Mouse (Mus musculus) forebrain, embryonic 16.5 days (tissue): ENCODE measurements around the gene Zfp575. TPM values are rescaled to one million over a fixed set of nuclear protein-coding genes. Genes with fewer than 3 reads are reported as not detected.

ENCODE experiments used
- ATAC-seq: fragments of 200-750 bp; cut with Nextera tagmentation; 2 replicates; pipeline ENCODE4 v1.8.0; 2017; ENCODE audit warnings: mild to moderate bottlenecking, moderate library complexity
- H3K27ac ChIP-seq: fragments of 300-500 bp; sonication (generic); 2 replicates; pipeline ENCODE4 v1.5.1; 2014; ENCODE audit warnings: low read length, control low read depth
- H3K27me3 ChIP-seq: fragments of 300-500 bp; sonication (generic); replicated peaks from 2 replicates; pipeline ENCODE4 v1.6.1; 2014; ENCODE audit warnings: low read length; ENCODE audit not compliant: control insufficient read depth, insufficient read depth
- H3K36me3 ChIP-seq: fragments of 300-500 bp; sonication (generic); 2 replicates; pipeline ENCODE4 v1.6.1; 2014; ENCODE audit not compliant: control insufficient read depth, insufficient read depth
- H3K4me1 ChIP-seq: fragments of 300-500 bp; sonication (generic); replicated peaks from 2 replicates; pipeline ENCODE4 v1.6.1; 2014; ENCODE audit warnings: low read length; ENCODE audit not compliant: control insufficient read depth, insufficient read depth
- H3K4me2 ChIP-seq: fragments of 300-500 bp; sonication (generic); 2 replicates; pipeline ENCODE4 v1.6.1; 2014; ENCODE audit warnings: mild to moderate bottlenecking, low read length, control low read depth
- H3K4me3 ChIP-seq: fragments of 300-500 bp; sonication (generic); replicated peaks from 2 replicates; pipeline ENCODE4 v1.5.1; 2014; ENCODE audit warnings: mild to moderate bottlenecking, low read length, control low read depth
- H3K9ac ChIP-seq: fragments of 300-500 bp; sonication (generic); replicated peaks from 2 replicates; pipeline ENCODE4 v1.6.1; 2014; ENCODE audit warnings: low read depth, low read length, control low read depth
- H3K9me3 ChIP-seq: fragments of 300-500 bp; sonication (generic); 2 replicates; pipeline ENCODE4 v1.6.1; 2016; ENCODE audit warnings: low read length; ENCODE audit not compliant: control insufficient read depth
- WGBS: fragments of 180-500 bp; shearing (Covaris S2); extraction: QIAGEN DNeasy Blood & Tissue Kit; methylation state at CpG from one replicate; pipeline ENCODE4 v1.1.7; 2014; 5-methylcytosine and 5-hydroxymethylcytosine counted together
- polyA plus RNA-seq: library from polyadenylated mRNA; unstranded; fragments of >200 nt; fragmentation: Nextera tagmentation; extraction: Ambion mirVana; gene quantifications from 2 replicates; pipeline ENCODE4 v1.2.1, GENCODE M21; 2015

The Zfp575 gene
- polyA plus RNA-seq, 1 experiment from 2014 or later, result 11.7 TPM

DNA sequence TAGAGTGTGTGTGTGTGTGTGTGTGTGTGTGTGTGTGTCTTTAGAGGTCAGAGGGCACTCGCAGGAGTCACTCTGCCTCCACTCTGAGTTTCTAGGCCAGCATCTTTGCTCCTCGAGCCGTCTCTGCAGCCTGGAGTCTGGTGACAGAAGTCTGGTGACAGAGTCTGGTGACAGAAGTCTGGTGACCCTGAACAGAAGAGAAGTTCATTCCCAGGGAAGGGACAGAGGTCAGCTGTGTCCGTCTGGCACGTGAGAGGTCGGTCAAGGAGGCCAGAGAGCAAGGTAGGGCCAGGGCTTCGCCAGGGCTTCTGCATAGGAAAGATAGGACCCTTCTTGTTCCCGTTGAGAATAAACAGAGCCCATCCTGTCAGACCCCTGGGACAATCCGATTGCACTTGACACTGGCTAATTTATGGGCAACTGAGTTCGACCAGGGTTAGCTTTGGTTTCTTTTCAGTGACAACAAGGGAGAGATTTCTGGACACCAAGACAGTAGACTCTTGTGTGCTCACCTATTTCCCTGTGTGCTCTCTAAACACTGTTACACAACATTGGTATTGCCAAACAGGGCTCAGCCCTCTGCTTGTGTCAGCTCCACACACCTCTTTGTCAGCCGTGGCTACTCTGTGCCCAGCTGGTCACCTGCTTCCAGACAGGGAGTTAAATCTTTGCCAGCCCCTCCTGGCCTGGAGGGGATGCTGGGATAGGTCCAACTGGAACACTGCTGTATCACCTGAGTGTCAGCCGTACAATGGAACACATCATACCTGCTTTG lies 35.3 kb downstream of the Zfp575 start:
- Histone ChIP-seq H3K27me3 (no peaks in the 10 kb centered on the region), H3K4me2 (no peak overlapping the region), H3K4me3 (no peak overlapping the region), H3K9ac (no peak overlapping the region), H3K9me3 (no peaks in the 10 kb centered on the region), H3K4me1 (peaks cover 7% of the 10 kb centered on the region), H3K27ac (no peak overlapping the region), H3K36me3 (peaks cover 7% of the 10 kb centered on the region)
- ATAC-seq, result no peak
- 95% methylated on average over 12 of the region's 12 CpGs for WGBS

GRCm38 (mm10) chr7:24547534-24548036 lies 39.9 kb downstream of the Zfp575 start:
- peak; percentile 13; the same call in 1 of the 2 replicates for ATAC-seq

DNA sequence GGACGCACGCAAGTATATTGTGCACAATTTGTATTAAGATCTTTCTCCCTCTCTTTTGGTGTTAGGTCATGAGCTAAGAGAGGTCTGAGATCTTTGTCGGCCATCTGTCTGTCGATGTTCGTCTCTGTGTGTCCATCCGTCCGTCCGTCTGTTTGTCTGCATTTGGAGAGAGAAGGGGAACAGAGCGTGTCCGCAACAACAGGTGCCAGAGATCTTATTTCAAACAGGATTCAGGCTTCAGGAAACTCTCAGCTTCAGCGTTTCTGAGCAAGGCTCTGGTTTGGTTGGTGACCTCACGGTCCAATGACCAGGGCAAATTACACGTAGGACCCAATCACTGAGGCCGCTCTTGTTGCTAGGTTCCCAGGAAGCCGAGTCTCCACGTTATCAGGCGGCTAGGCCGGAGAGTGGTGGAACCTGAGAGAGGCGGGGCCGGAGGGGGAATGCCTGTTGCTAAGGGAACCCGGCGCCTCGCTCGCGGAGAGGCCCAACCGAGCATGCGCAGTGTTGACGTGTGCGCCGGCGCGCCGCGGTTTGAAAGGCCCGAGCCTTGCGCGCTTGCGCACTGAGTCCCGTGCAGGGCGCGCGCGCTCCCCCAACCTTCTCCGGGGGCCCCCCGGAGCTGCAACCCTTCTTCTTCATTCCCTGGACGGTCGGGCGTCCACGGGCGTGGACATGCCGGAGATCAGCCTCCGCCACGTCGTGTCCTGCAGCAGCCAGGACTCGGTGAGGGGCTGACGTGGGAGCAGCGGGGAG lies 40.6 kb downstream of the Zfp575 start:
- H3K4me1 ChIP-seq, result peaks cover 13% of the 10 kb centered on the region
- peak overlapping the region; percentile 83 for H3K9ac ChIP-seq
- WGBS, result under 1% methylated on average over 57 of the region's 57 CpGs
- H3K27me3 ChIP-seq, result no peaks in the 10 kb centered on the region
- peak overlapping the region; percentile 83 for H3K4me3 ChIP-seq
- H3K36me3 ChIP-seq, result peaks cover 2% of the 10 kb centered on the region; the same call in 1 of the 2 replicates
- H3K9me3 ChIP-seq, result no peaks in the 10 kb centered on the region
- peak overlapping the region; percentile 56; the same call in 1 of the 2 replicates for H3K27ac ChIP-seq
- peak overlapping the region; percentile 80 for H3K4me2 ChIP-seq
- ATAC-seq, result peak; percentile 98

More at GRCm38 (mm10) chr7:24547534-24548036, 39.9 kb downstream of the Zfp575 start:
- Histone ChIP-seq H3K9me3 (no peaks in the 10 kb centered on the region), H3K4me3 (peak overlapping the region; percentile 83), H3K36me3 (peaks cover 2% of the 10 kb centered on the region; the same call in 1 of the 2 replicates), H3K9ac (peak overlapping the region; percentile 83), H3K4me2 (peak overlapping the region; percentile 63), H3K4me1 (peaks cover 13% of the 10 kb centered on the region), H3K27me3 (no peaks in the 10 kb centered on the region), H3K27ac (no peak overlapping the region)
- WGBS, result 24% methylated on average over 13 of the region's 13 CpGs

DNA sequence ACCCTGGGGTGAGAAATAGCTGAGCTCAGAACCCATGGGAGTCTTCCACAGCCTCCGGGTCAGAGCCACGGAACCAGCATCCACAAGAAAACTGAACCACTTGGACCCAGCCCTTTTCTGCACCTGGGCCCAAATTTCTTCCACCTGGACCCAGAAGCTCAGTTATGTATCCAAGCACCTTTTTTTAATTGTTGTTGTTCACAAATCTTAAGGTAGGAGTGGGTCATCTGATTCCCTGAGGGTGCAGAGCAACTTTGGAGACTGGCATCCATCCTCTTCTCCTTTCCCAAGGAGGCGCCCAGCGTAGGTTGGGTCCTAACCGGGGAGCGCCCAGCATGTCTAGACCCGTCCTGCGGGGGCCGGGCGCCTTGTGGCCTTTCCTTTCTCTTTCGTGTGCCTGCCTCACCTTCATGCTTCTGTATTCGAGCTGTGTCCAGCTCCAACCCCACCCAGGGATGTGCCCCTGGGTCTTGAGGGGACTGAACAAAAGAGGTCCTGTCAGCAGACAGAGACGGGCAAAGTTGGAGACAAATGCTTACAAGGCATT lies 41.3 kb downstream of the Zfp575 start, which contains the start of the genes Pinlyp and Xrcc1:
Gene Pinlyp (minus strand): TSS at position 51 of the 547 bp plus-strand sequence.
Gene Xrcc1 (plus strand): TSS at position 222 of the 547 bp plus-strand sequence.
- H3K4me1 ChIP-seq, result peaks cover 13% of the 10 kb centered on the region
- H3K36me3 ChIP-seq, result peaks cover 2% of the 10 kb centered on the region; the same call in 1 of the 2 replicates
- no peaks in the 10 kb centered on the region for H3K27me3 ChIP-seq
- WGBS, result 30% methylated on average over 13 of the region's 13 CpGs
- peak within 1 kb of the TSS; percentile 56; the same call in 1 of the 2 replicates for H3K27ac ChIP-seq
- no peaks in the 10 kb centered on the region for H3K9me3 ChIP-seq
- H3K9ac ChIP-seq, result peak within 1 kb of the TSS; percentile 83
- peak within 1 kb of the TSS; percentile 83 for H3K4me3 ChIP-seq
- peak within 1 kb of the TSS; percentile 80 for H3K4me2 ChIP-seq
- peak; percentile 6; the same call in 1 of the 2 replicates for ATAC-seq

DNA sequence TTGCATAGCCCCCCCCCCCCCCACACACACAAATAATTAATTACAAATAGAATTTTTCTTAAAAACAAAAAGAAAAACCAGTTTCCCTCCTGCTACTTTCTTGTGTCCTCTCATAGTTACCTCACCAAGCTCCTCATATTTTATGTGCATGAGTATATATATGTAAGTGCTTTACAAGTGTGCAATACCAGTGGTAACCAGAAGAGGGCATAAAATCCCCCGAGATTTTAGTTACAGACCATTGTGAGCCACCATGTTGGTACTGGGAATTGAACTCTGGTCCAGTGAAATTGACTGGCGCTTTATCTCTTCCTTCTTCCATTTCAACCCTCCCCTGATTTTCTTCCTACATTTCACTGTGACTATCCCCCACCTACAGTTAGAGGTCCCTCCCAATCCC lies 42.9 kb downstream of the Zfp575 start:
- no peak overlapping the region for H3K9ac ChIP-seq
- H3K4me3 ChIP-seq, result no peak overlapping the region
- no peaks in the 10 kb centered on the region for H3K9me3 ChIP-seq
- H3K4me2 ChIP-seq, result no peak overlapping the region
- 84% methylated on average over 2 of the region's 2 CpGs for WGBS
- H3K36me3 ChIP-seq, result peaks cover 2% of the 10 kb centered on the region; the same call in 1 of the 2 replicates
- H3K27me3 ChIP-seq, result no peaks in the 10 kb centered on the region
- no peak overlapping the region for H3K27ac ChIP-seq
- peaks cover 13% of the 10 kb centered on the region for H3K4me1 ChIP-seq
- no peak for ATAC-seq

GRCm38 (mm10) chr7:24539686-24540085 lies 47.8 kb downstream of the Zfp575 start:
- Histone ChIP-seq H3K9me3 (no peaks in the 10 kb centered on the region), H3K27ac (no peak overlapping the region), H3K4me1 (peaks cover 5% of the 10 kb centered on the region), H3K9ac (no peak overlapping the region), H3K27me3 (no peaks in the 10 kb centered on the region), H3K4me2 (no peak overlapping the region), H3K4me3 (no peak overlapping the region), H3K36me3 (peaks cover 4% of the 10 kb centered on the region; the same call in 1 of the 2 replicates)
- no peak for ATAC-seq
- WGBS, result 94% methylated on average over 4 of the region's 4 CpGs

GRCm38 (mm10) chr7:24538701-24539100 lies 48.7 kb downstream of the Zfp575 start:
- H3K9me3 ChIP-seq, result no peaks in the 10 kb centered on the region
- 88% methylated on average over 5 of the region's 5 CpGs for WGBS
- ATAC-seq, result no peak

GRCm38 (mm10) chr7:24538154-24538553 lies 49.3 kb downstream of the Zfp575 start:
- no peaks in the 10 kb centered on the region for H3K9me3 ChIP-seq
- no peak overlapping the region for H3K9ac ChIP-seq
- peaks cover 4% of the 10 kb centered on the region; the same call in 1 of the 2 replicates for H3K36me3 ChIP-seq
- 37% methylated on average over 5 of the region's 5 CpGs for WGBS
- no peak for ATAC-seq
- H3K4me1 ChIP-seq, result peaks cover 17% of the 10 kb centered on the region
- H3K27me3 ChIP-seq, result no peaks in the 10 kb centered on the region
- no peak overlapping the region for H3K4me3 ChIP-seq
- no peak overlapping the region for H3K27ac ChIP-seq
- no peak overlapping the region for H3K4me2 ChIP-seq

More at GRCm38 (mm10) chr7:24538701-24539100, 48.7 kb downstream of the Zfp575 start:
- H3K4me3 ChIP-seq, result no peak overlapping the region
- no peaks in the 10 kb centered on the region for H3K27me3 ChIP-seq
- no peak overlapping the region for H3K27ac ChIP-seq
- peaks cover 4% of the 10 kb centered on the region; the same call in 1 of the 2 replicates for H3K36me3 ChIP-seq
- no peak overlapping the region for H3K9ac ChIP-seq
- H3K4me1 ChIP-seq, result peaks cover 12% of the 10 kb centered on the region
- H3K4me2 ChIP-seq, result no peak overlapping the region
